Mouse (Mus musculus): Measurements from ENCODE around the gene Smpd1.

The Smpd1 gene

GRCm38 (mm10) chr7:105553456-105554211, 526 bp upstream of the Smpd1 start:
- Histone ChIP-seq H3K9me3 (ENCODE audit: low read length) (no peaks in the 10 kb centered on the region), H3K4me1 (replicated peaks; ENCODE audit: low read depth, low read length) (peaks cover 42% of the 10 kb centered on the region), H3K36me3 (ENCODE audit: insufficient read depth, low read length) (no peaks in the 10 kb centered on the region), H3K27me3 (ENCODE audit: insufficient read depth, low read length) (peaks cover 12% of the 10 kb centered on the region), H3K4me3 (replicated peaks; ENCODE audit: low read length) (peak overlapping the region; percentile 82)
- TF ChIP-seq CTCF (conservative IDR thresholded peaks at IDR 0.05; ENCODE audit: low read length) (no peak), NANOG (IDR thresholded peaks at IDR 0.05; ENCODE audit: borderline replicate concordance, low read length) (no peak), POU5F1 (IDR thresholded peaks at IDR 0.05; ENCODE audit: borderline replicate concordance, low read length) (no peak)

DNA sequence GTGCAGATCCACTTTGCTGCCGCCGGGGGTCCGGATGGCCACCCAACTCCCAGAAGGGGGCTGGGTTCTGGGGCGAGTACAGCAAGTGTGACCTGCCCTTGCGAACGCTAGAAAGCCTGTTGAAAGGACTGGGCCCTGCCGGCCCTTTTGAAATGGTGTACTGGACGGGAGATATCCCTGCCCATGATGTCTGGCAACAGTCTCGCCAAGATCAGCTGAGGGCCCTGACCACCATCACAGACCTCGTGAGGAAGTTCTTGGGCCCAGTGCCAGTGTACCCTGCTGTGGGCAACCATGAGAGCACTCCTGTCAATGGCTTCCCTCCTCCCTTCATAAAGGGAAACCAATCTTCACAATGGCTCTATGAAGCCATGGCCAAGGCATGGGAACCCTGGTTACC, 1.4 kb downstream of the Smpd1 start:
- peaks cover 12% of the 10 kb centered on the region for H3K27me3 ChIP-seq (ENCODE audit: insufficient read depth, low read length)
- H3K4me3 ChIP-seq (replicated peaks; ENCODE audit: low read length), result no peak overlapping the region
- no peaks in the 10 kb centered on the region for H3K36me3 ChIP-seq (ENCODE audit: insufficient read depth, low read length)
- H3K9me3 ChIP-seq (ENCODE audit: low read length), result no peaks in the 10 kb centered on the region
- peaks cover 43% of the 10 kb centered on the region for H3K4me1 ChIP-seq (replicated peaks; ENCODE audit: low read depth, low read length)
- no peak for TF ChIP-seq POU5F1 (IDR thresholded peaks at IDR 0.05; ENCODE audit: borderline replicate concordance, low read length)
- TF ChIP-seq NANOG (IDR thresholded peaks at IDR 0.05; ENCODE audit: borderline replicate concordance, low read length), result no peak
- TF ChIP-seq CTCF (conservative IDR thresholded peaks at IDR 0.05; ENCODE audit: low read length), result no peak

DNA sequence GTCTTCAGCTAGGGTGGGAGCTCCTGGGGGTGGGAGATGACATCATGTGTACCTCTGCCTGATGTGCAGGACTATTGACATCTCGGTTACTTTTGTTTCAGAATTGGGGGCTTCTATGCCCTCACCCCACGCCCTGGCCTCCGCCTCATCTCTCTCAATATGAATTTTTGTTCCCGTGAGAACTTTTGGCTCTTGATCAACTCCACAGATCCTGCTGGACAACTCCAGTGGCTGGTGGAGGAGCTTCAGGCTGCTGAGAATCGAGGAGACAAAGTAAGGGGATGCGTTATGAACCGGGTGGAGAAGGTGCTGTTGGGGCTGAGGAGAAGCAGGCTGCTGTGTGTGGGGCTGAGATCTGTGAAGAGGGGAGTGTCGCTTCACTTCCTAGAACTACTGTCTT, 2.2 kb downstream of the Smpd1 start:
- Histone ChIP-seq H3K27me3 (ENCODE audit: insufficient read depth, low read length) (peaks cover 12% of the 10 kb centered on the region), H3K9me3 (ENCODE audit: low read length) (no peaks in the 10 kb centered on the region), H3K4me3 (replicated peaks; ENCODE audit: low read length) (no peak overlapping the region), H3K4me1 (replicated peaks; ENCODE audit: low read depth, low read length) (peaks cover 38% of the 10 kb centered on the region), H3K36me3 (ENCODE audit: insufficient read depth, low read length) (no peaks in the 10 kb centered on the region)
- TF ChIP-seq NANOG (IDR thresholded peaks at IDR 0.05; ENCODE audit: borderline replicate concordance, low read length) (no peak), CTCF (conservative IDR thresholded peaks at IDR 0.05; ENCODE audit: low read length) (no peak), POU5F1 (IDR thresholded peaks at IDR 0.05; ENCODE audit: borderline replicate concordance, low read length) (no peak)

DNA sequence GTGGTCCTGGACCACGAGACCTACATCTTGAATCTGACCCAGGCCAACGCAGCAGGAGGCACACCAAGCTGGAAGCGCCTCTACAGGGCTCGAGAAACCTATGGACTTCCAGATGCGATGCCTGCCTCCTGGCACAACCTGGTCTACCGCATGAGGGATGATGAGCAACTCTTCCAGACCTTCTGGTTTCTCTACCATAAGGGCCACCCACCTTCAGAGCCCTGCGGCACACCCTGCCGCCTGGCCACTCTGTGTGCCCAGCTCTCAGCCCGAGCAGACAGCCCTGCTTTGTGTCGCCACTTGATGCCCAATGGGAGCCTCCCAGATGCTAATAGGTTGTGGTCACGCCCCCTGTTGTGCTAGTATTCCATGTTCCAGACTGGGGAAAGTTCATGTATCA, 3.5 kb downstream of the Smpd1 start:
- Histone ChIP-seq H3K27me3 (ENCODE audit: insufficient read depth, low read length) (peaks cover 13% of the 10 kb centered on the region), H3K4me1 (replicated peaks; ENCODE audit: low read depth, low read length) (peaks cover 38% of the 10 kb centered on the region), H3K9me3 (ENCODE audit: low read length) (no peaks in the 10 kb centered on the region), H3K4me3 (replicated peaks; ENCODE audit: low read length) (no peak overlapping the region), H3K36me3 (ENCODE audit: insufficient read depth, low read length) (no peaks in the 10 kb centered on the region)
- TF ChIP-seq NANOG (IDR thresholded peaks at IDR 0.05; ENCODE audit: borderline replicate concordance, low read length) (no peak), POU5F1 (IDR thresholded peaks at IDR 0.05; ENCODE audit: borderline replicate concordance, low read length) (no peak), CTCF (conservative IDR thresholded peaks at IDR 0.05; ENCODE audit: low read length) (no peak)

DNA sequence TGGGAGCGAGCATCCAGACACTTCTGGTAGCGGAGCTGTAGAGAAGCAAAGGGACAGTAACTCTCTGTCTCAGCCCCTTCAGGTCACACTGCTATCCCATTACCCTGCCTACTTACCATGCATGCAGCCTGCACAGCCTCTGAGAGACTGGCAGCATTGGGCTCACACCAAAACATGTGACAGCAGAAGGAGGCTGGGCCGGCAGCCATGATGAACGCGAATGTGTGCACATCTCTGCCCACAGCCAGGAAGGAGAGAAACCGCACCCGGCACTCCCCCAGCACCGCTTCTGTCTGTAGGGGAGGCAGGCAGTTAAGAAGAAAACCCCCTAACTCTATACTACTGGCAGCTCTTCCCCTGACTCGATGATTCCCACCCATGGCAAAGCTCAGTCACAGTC, 4.9 kb downstream of the Smpd1 start:
- no peaks in the 10 kb centered on the region for H3K9me3 ChIP-seq (ENCODE audit: low read length)
- TF ChIP-seq NANOG (IDR thresholded peaks at IDR 0.05; ENCODE audit: borderline replicate concordance, low read length), result no peak
- TF ChIP-seq POU5F1 (IDR thresholded peaks at IDR 0.05; ENCODE audit: borderline replicate concordance, low read length), result no peak
- no peak for TF ChIP-seq CTCF (conservative IDR thresholded peaks at IDR 0.05; ENCODE audit: low read length)
- H3K27me3 ChIP-seq (ENCODE audit: insufficient read depth, low read length), result peaks cover 7% of the 10 kb centered on the region; the same call in 1 of the 2 replicates
- H3K36me3 ChIP-seq (ENCODE audit: insufficient read depth, low read length), result no peaks in the 10 kb centered on the region
- H3K4me3 ChIP-seq (replicated peaks; ENCODE audit: low read length), result peak overlapping the region; percentile 23; the same call in 1 of the 2 replicates
- H3K4me1 ChIP-seq (replicated peaks; ENCODE audit: low read depth, low read length), result peaks cover 29% of the 10 kb centered on the region

DNA sequence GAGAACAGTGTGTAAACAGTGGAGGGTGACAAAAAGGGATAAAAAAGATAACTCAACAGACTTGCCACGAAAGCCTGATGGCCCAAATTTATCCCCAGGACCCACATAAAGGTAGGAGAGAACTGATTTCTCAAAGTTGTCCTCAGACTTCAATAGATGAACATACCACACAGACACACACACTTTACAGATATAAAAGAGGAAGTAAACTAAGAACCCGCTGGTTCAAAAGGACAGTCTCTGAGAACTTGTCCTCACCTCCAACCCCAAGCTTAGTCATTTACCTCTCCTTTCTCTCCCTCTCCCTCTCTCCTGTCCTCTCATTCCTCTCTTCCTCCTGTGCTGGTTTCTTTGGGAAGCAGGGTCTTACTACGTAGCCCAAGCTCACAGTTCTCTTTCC, 8.2 kb downstream of the Smpd1 start:
- H3K9me3 ChIP-seq (ENCODE audit: low read length), result no peaks in the 10 kb centered on the region
- TF ChIP-seq CTCF (conservative IDR thresholded peaks at IDR 0.05; ENCODE audit: low read length) (no peak), POU5F1 (IDR thresholded peaks at IDR 0.05; ENCODE audit: borderline replicate concordance, low read length) (no peak), NANOG (IDR thresholded peaks at IDR 0.05; ENCODE audit: borderline replicate concordance, low read length) (no peak)
- H3K4me1 ChIP-seq (replicated peaks; ENCODE audit: low read depth, low read length), result peaks cover 18% of the 10 kb centered on the region
- peaks cover 5% of the 10 kb centered on the region for H3K36me3 ChIP-seq (ENCODE audit: insufficient read depth, low read length)
- no peak overlapping the region for H3K4me3 ChIP-seq (replicated peaks; ENCODE audit: low read length)
- peaks cover 11% of the 10 kb centered on the region; the same call in 1 of the 2 replicates for H3K27me3 ChIP-seq (ENCODE audit: insufficient read depth, low read length)

DNA sequence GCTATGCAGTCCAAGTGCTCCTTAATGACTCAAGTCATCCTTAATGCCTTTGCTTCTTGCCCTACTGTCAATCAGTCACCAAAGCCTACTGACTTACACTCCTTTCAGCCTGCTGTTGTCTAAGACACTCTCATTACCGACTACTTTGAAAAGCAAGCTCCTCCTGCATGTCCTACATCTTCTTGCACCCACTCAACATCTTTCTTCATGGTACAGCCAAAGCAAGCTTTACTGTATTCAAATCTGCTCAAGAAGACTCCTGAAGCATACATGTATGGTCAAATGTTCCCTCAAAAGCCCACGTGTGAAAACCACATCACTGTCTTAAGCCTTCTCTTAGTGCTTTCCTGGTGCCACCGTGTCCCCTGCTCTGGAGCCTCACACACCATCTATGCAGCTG, 9.2 kb downstream of the Smpd1 start:
- TF ChIP-seq CTCF (conservative IDR thresholded peaks at IDR 0.05; ENCODE audit: low read length) (no peak), NANOG (IDR thresholded peaks at IDR 0.05; ENCODE audit: borderline replicate concordance, low read length) (no peak), POU5F1 (IDR thresholded peaks at IDR 0.05; ENCODE audit: borderline replicate concordance, low read length) (no peak)
- Histone ChIP-seq H3K36me3 (ENCODE audit: insufficient read depth, low read length) (peaks cover 5% of the 10 kb centered on the region), H3K9me3 (ENCODE audit: low read length) (no peaks in the 10 kb centered on the region), H3K4me1 (replicated peaks; ENCODE audit: low read depth, low read length) (peaks cover 11% of the 10 kb centered on the region), H3K27me3 (ENCODE audit: insufficient read depth, low read length) (peaks cover 12% of the 10 kb centered on the region; the same call in 1 of the 2 replicates), H3K4me3 (replicated peaks; ENCODE audit: low read length) (no peak overlapping the region)

- Histone ChIP-seq H3K27me3 (ENCODE audit: insufficient read depth, low read length) (peaks cover 12% of the 10 kb centered on the region; the same call in 1 of the 2 replicates), H3K9me3 (ENCODE audit: low read length) (no peaks in the 10 kb centered on the region), H3K36me3 (ENCODE audit: insufficient read depth, low read length) (peaks cover 5% of the 10 kb centered on the region), H3K4me3 (replicated peaks; ENCODE audit: low read length) (no peak overlapping the region), H3K4me1 (replicated peaks; ENCODE audit: low read depth, low read length) (peaks cover 13% of the 10 kb centered on the region)
- TF ChIP-seq NANOG (IDR thresholded peaks at IDR 0.05; ENCODE audit: borderline replicate concordance, low read length) (no peak), CTCF (conservative IDR thresholded peaks at IDR 0.05; ENCODE audit: low read length) (no peak), POU5F1 (IDR thresholded peaks at IDR 0.05; ENCODE audit: borderline replicate concordance, low read length) (no peak)
These were observed 11.1 kb downstream of the Smpd1 start for GRCm38 (mm10) chr7:105565071-105565836.

All from E14TG2a.4 (cell line).